Mouse (Mus musculus): ENCODE results near the gene Arhgap35.
A peak's percentile ranks its signal among the peaks of the same experiment; 100 is the strongest.

Arhgap35 gene

DNA sequence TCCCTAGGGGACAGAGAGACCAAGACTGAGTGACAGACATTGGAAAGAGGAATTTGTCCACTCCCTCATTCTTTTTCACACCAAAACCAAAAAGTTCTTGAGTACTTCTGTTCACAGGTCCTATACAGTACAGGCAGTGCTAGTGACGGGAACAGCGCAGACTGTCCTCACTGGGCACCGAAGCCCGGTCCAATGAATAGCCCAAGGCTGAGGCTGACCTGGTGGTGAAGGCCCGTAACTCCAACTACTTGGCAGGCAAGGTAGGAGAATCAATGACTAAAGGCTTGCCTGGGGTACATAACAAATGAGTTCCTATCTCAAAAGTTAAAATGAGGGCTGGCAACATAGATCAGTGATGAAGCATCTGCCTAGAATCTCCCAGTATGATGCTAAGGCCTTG, 149.2 kb downstream of the Arhgap35 start:
- no peak for DNase-seq (ENCODE audit: low spot score)

DNA sequence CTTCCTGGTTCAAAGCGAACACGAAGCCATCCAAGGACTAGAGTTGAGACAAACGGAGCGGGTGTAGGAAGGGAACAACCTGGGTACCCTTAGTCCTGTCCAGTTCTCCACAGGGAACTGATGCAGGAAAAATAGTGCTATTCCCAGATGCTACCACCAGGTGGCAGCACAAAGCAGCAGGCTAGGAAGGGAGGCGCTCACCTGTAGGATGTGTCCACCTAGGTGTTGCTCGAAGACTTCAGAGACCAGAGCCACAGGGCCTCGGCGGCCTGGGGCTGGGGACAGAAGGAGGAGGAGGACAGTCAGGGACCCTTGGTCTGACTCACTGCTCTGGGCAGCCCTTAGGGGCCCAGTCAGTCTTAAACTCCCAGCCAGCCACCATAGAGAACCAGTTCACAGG, 149.6 kb downstream of the Arhgap35 start:
- peak; percentile 56 for DNase-seq (ENCODE audit: low spot score)

DNA sequence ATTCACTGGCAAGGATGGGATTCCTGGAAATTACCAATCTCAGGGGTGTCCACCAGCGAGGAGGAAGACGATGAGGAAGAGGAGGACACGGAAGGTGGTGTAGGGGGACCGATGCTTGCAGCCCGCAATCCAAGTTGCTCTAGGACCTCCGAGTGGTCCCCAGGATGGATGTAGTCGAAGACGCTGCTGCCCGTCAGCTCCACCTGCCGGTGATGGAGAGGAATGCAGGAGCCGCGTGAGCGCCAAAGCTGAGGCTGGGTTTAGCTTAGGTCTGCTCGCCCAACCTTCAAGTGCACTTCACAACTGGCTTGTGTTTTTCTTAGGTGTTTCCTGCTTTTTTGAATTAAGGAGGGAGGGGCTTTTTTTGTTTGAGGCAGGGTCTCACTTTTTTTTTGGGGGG, 151.6 kb downstream of the Arhgap35 start:
- DNase-seq (ENCODE audit: low spot score) = peak; percentile 71

DNA sequence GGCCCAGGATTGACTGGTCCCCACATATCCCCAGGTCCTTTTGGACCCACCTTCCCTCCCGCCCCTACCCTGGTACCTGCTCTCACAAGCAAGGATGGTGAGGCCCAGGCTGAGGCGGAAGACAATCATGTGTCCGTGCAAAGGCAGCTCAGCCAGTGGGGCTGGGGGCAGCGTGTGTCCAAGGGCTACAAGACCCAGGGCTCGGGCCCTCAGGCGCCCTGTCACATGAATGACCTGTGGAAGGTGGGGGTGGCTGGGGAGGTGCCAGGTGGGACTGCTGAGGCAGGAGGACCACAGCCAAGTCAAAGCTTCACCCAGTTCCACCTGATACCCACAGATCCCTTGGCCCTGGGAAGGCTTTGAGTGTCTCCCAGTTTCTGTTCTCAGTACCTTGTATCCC, 153.1 kb downstream of the Arhgap35 start:
- DNase-seq (ENCODE audit: low spot score) = no peak

GRCm38 (mm10) chr7:16461151-16461550, 153.6 kb downstream of the Arhgap35 start:
- DNase-seq (ENCODE audit: low spot score) = no peak

- no peak for DNase-seq (ENCODE audit: low spot score)
Observed at GRCm38 (mm10) chr7:16460566-16460965, 154.2 kb downstream of the Arhgap35 start.

DNA sequence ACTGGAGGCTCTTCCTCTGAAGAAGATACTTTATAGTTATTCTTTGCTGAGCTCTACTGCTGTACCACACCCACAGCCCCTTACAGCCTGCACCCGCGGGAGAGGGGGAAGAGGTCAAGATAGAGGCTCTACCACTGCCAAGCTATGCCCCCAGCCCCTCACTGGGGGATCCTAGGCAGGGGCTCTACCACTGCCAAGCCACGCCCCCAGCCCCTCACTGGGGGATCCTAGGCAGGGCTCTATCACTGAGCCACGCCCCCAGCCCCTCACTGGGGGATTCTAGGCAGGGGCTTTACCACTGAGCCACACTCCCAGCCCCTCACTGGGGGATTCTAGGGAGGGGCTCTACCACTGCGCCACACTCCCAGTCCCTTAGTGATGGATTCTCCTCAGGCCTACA, 158.5 kb downstream of the Arhgap35 start:
- no peak for DNase-seq (ENCODE audit: low spot score)

DNA sequence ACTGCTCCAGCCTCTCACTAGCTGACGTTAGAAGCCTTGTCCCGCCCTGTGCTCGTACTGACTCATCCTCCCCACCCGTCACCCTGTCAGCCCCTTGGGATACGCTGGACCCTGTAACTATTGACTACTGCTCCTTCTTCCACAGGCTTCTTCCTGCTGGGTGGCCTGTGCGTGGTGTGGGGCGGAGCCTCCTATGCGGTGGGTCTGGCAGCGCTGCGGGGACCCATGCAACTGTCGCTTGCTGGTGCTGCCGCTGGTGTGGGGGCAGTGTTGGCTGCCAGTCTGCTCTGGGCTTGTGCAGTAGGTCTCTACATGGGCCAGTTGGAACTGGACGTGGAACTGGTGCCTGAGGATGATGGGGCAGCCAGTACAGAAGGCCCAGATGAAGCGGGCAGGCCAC, 159.8 kb downstream of the Arhgap35 start:
- no peak for DNase-seq (ENCODE audit: low spot score)

DNA sequence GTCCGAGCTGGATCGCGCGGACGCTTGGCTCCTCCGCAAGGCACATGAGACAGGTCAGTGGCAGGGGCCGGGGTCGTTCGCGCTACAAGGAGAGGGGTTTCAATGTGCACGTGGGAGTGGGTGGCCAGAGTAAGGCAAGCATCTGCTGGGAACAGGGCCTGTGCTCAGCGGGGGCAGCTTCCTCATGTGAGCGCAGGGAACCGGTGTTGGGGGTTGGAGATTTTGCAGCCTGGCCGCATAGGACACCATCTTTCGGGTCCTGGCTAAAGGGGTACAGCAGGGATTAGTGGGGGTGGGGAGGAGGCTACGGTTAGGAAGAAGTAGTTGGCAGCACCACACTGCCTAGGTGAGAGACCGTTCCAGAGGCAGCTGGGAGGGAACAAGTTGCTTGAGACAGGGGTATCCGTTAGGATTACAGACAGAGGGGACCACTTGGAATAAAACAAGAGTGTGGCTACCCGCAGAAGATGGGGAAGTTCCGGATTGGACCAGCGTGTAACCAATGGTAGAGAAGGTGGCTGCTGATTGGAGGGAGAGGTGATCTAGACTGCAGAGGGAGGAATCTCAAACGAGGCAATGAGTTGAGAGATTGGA, 161.6 kb downstream of the Arhgap35 start:
- DNase-seq (ENCODE audit: low spot score) = no peak

DNA sequence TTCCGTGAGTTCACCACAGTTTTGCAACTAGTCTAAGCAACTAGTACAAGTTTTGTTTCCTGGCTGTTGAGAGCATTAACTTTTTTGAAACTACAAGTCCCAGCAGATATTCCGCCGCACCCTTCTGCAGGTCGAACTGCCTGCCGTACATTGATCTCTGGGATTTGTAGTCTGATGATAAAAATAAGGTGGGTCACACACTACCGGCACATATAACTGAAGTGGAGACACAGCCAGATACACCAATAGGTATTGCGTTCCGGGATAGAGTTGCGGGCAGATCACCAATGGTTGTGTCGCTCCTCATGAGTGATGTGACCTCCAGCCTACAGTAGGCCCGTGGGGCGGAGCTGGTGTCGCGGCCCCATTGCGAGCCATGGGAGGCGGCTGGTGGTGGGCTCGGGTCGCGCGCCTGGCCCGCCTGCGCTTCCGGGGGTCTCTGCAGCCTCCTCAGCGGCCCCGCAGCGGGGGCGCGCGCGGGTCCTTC, 162.2 kb downstream of the Arhgap35 start, which contains the start of gene Tmem160:
Gene Tmem160, plus strand, starts transcription at position 193 of the 487 bp plus-strand sequence.
- peak; percentile 70 for DNase-seq (ENCODE audit: low spot score)

GRCm38 (mm10) chr7:16451656-16452055, 163.1 kb downstream of the Arhgap35 start:
- no peak for DNase-seq (ENCODE audit: low spot score)

Measured in ovary, postnatal 10 days (tissue).